12 mouse cellular contexts compared by ENCODE assay signal in genomic region chr3:40070137-40070667, GRCm38 (mm10).
DNase-seq lines count a peak whose midpoint lies in the region; ATAC-seq and TF ChIP-seq lines count a peak whose summit lies in the region.
"Had no signal": no experiment of that assay in that cellular context is flagged by ENCODE, and none has a peak within 500 bp of the region (broad histone marks: within the 10 kb centered on the region; RNA-seq: fewer than 3 reads in every experiment).

No protein-coding gene starts in this region.

- peak; percentile 65 for DNase-seq in embryo, embryonic 10 days (ENCODE audit: low spot score)
- peak; percentile 74 for DNase-seq in forebrain, embryonic 11.5 days (ENCODE audit: low spot score)
- DNase-seq in hindbrain, postnatal 0 days (ENCODE audit: low spot score), result peak; percentile 76
- DNase-seq in retina, adult 2 months (ENCODE audit: low read depth, low spot score), result peak; percentile 4
- no peak for DNase-seq in cerebellum, postnatal 4 days (ENCODE audit: low spot score in 2 of 2)
- DNase-seq in B cell, adult 2 months, result no peak
- DNase-seq: adrenal gland, adult 2 months; heart, adult 18-20 months; right cerebral cortex, postnatal 14 days had no signal

- no peaks in the 10 kb centered on the region for H3K27me3 ChIP-seq in forebrain, embryonic 11.5 days (ENCODE audit: control insufficient read depth, insufficient read depth, low read length)
- no peaks in the 10 kb centered on the region for H3K27me3 ChIP-seq in hindbrain, postnatal 0 days (ENCODE audit: insufficient read depth, low read length)
- H3K27me3 ChIP-seq in intestine, embryonic 16.5 days (replicated peaks; ENCODE audit: control insufficient read depth, insufficient read depth, low read length), result no peaks in the 10 kb centered on the region
- H3K27me3 ChIP-seq: limb, embryonic 13.5 days; lung, embryonic 15.5 days had no signal

- H3K9me3 ChIP-seq in forebrain, embryonic 11.5 days (ENCODE audit: control insufficient read depth, low read length), result no peaks in the 10 kb centered on the region
- H3K9me3 ChIP-seq in hindbrain, postnatal 0 days (ENCODE audit: low read length), result no peaks in the 10 kb centered on the region
- no peaks in the 10 kb centered on the region for H3K9me3 ChIP-seq in intestine, embryonic 16.5 days (ENCODE audit: control insufficient read depth, low read length)
- H3K9me3 ChIP-seq: limb, embryonic 13.5 days; lung, embryonic 15.5 days had no signal

- no peak overlapping the region for H3K4me3 ChIP-seq in forebrain, embryonic 11.5 days (ENCODE audit: low read depth, low read length)
- no peak overlapping the region for H3K4me3 ChIP-seq in hindbrain, postnatal 0 days (ENCODE audit: low read length)
- H3K4me3 ChIP-seq in intestine, embryonic 16.5 days (ENCODE audit: low read length), result no peak overlapping the region
- H3K4me3 ChIP-seq: limb, embryonic 13.5 days; lung, embryonic 15.5 days had no signal

- H3K27ac ChIP-seq in forebrain, embryonic 11.5 days (ENCODE audit: low read depth, low read length), result 0 out of 2 replicates have a peak overlapping the region, but pooled peaks have one; percentile 37
- H3K27ac ChIP-seq in hindbrain, postnatal 0 days, result no peak overlapping the region
- no peak overlapping the region for H3K27ac ChIP-seq in intestine, embryonic 16.5 days (ENCODE audit: low read length)
- H3K27ac ChIP-seq: limb, embryonic 13.5 days; lung, embryonic 15.5 days had no signal

- H3K36me3 ChIP-seq in forebrain, embryonic 11.5 days (ENCODE audit: control insufficient read depth, insufficient read depth, low read length), result no peaks in the 10 kb centered on the region
- H3K36me3 ChIP-seq in hindbrain, postnatal 0 days (ENCODE audit: insufficient read depth, low read length), result no peaks in the 10 kb centered on the region
- H3K36me3 ChIP-seq in intestine, embryonic 16.5 days (ENCODE audit: control insufficient read depth, insufficient read depth, low read length), result no peaks in the 10 kb centered on the region
- H3K36me3 ChIP-seq: limb, embryonic 13.5 days; lung, embryonic 15.5 days had no signal

- no peak overlapping the region for H3K9ac ChIP-seq in forebrain, embryonic 11.5 days (ENCODE audit: low read length)
- no peak overlapping the region for H3K9ac ChIP-seq in hindbrain, postnatal 0 days (replicated peaks; ENCODE audit: low read length)
- no peak overlapping the region for H3K9ac ChIP-seq in intestine, embryonic 16.5 days (ENCODE audit: low read depth, low read length)
- H3K9ac ChIP-seq: limb, embryonic 13.5 days; lung, embryonic 15.5 days had no signal

- TF ChIP-seq CTCF in hindbrain, postnatal 0 days (IDR thresholded peaks at IDR 0.05; ENCODE audit: low read depth), result no peak

- WGBS in forebrain, embryonic 11.5 days, result 5% methylated on average over 8 of the region's 8 CpGs
- WGBS in hindbrain, postnatal 0 days, result 14% methylated on average over 8 of the region's 8 CpGs
- 68% methylated on average over 8 of the region's 8 CpGs for WGBS in intestine, embryonic 16.5 days

- ATAC-seq in forebrain, embryonic 11.5 days (replicated peaks; ENCODE audit: low FRiP score), result peak; percentile 96
- peak; percentile 95 for ATAC-seq in hindbrain, postnatal 0 days
- ATAC-seq in intestine, embryonic 16.5 days, result no peak

- H3K4me2 ChIP-seq in forebrain, embryonic 11.5 days (ENCODE audit: low read depth, low read length, severe bottlenecking), result no peak overlapping the region
- no peak overlapping the region for H3K4me2 ChIP-seq in hindbrain, postnatal 0 days (ENCODE audit: low read depth, low read length)
- H3K4me2 ChIP-seq in intestine, embryonic 16.5 days (ENCODE audit: low read depth, low read length), result no peak overlapping the region
- H3K4me2 ChIP-seq: limb, embryonic 13.5 days; lung, embryonic 15.5 days had no signal

- peaks cover 2% of the 10 kb centered on the region; the same call in 1 of the 2 replicates for H3K4me1 ChIP-seq in forebrain, embryonic 11.5 days (replicated peaks; ENCODE audit: control insufficient read depth, insufficient read depth, low read length)
- no peaks in the 10 kb centered on the region for H3K4me1 ChIP-seq in hindbrain, postnatal 0 days (ENCODE audit: insufficient read depth, low read length)
- H3K4me1 ChIP-seq in intestine, embryonic 16.5 days (ENCODE audit: control insufficient read depth, insufficient read depth, low read length), result no peaks in the 10 kb centered on the region
- H3K4me1 ChIP-seq: limb, embryonic 13.5 days; lung, embryonic 15.5 days had no signal

Comparison
In these comparisons a context has a peak if more than half of its experiments do, and no peak if none do; other contexts are left out.
1. DNase-seq: peak in embryo, embryonic 10 days (single experiment), forebrain, embryonic 11.5 days (single experiment), hindbrain, postnatal 0 days (single experiment) and retina, adult 2 months (single experiment); none in cerebellum, postnatal 4 days (0 of 2) and B cell, adult 2 months (0 of 2).